Mouse (Mus musculus) limb, embryonic 14.5 days (tissue): ENCODE data around the gene Nop14. TPM values are rescaled to one million over a fixed set of nuclear protein-coding genes. Genes with fewer than 3 reads are reported as not detected.

Source experiments
- ATAC-seq: fragments of 200-750 bp; cut with Nextera tagmentation; 2 replicates; pipeline ENCODE4 v1.8.0; 2017; ENCODE audit warnings: low read depth, moderate number of reproducible peaks, moderate TSS enrichment; ENCODE audit not compliant: low FRiP score
- DNase-seq: peaks from one replicate; pipeline ENCODE4 v3.0.0-alpha.2; 2015; ENCODE audit warnings: low spot score
- H3K27ac ChIP-seq: fragments of 300-500 bp; sonication (generic); replicated peaks from 2 replicates; pipeline ENCODE4 v1.5.1; 2014; ENCODE audit warnings: low read depth, mild to moderate bottlenecking, low read length, moderate library complexity, mixed read lengths
- H3K27me3 ChIP-seq: fragments of 300-500 bp; sonication (generic); 2 replicates; pipeline ENCODE4 v1.6.1; 2014; ENCODE audit warnings: low read length, mixed read lengths; ENCODE audit not compliant: control insufficient read depth, insufficient read depth
- H3K36me3 ChIP-seq: fragments of 300-500 bp; sonication (generic); 2 replicates; pipeline ENCODE4 v1.6.1; 2014; ENCODE audit warnings: mild to moderate bottlenecking, low read length, moderate library complexity, mixed read lengths; ENCODE audit not compliant: control insufficient read depth, insufficient read depth
- H3K4me1 ChIP-seq: fragments of 300-500 bp; sonication (generic); 2 replicates; pipeline ENCODE4 v1.6.1; 2014; ENCODE audit warnings: antibody characterized with exemption, low read length, mixed read lengths; ENCODE audit not compliant: control insufficient read depth, insufficient read depth
- H3K4me2 ChIP-seq: fragments of 300-500 bp; sonication (generic); replicated peaks from 2 replicates; pipeline ENCODE4 v1.6.1; 2014; ENCODE audit warnings: low read depth, mild to moderate bottlenecking, low read length, moderate library complexity; ENCODE audit not compliant: severe bottlenecking
- H3K4me3 ChIP-seq: fragments of 300-500 bp; sonication (generic); replicated peaks from 2 replicates; pipeline ENCODE4 v1.5.1; 2014; ENCODE audit warnings: low read length
- H3K9ac ChIP-seq: fragments of 300-500 bp; sonication (generic); 2 replicates; pipeline ENCODE4 v1.6.1; 2014; ENCODE audit warnings: mild to moderate bottlenecking, low read depth, low read length, moderate library complexity; ENCODE audit not compliant: severe bottlenecking
- H3K9me3 ChIP-seq: fragments of 300-500 bp; sonication (generic); 2 replicates; pipeline ENCODE4 v1.6.1; 2016; ENCODE audit warnings: low read length; ENCODE audit not compliant: control insufficient read depth
- POLR2A ChIP-seq: fragments of 200-500 bp; IDR thresholded peaks from 2 replicates; pipeline ENCODE4 v1.8.0; 2012; ENCODE audit warnings: inconsistent platforms, mild to moderate bottlenecking, moderate library complexity, borderline replicate concordance; ENCODE audit not compliant: insufficient read depth, insufficient read length; ENCODE audit errors: extremely low read depth
- WGBS: fragments of 180-500 bp; shearing (Covaris S2); extraction: QIAGEN DNeasy Blood & Tissue Kit; methylation state at CpG from one replicate; pipeline ENCODE4 v1.1.7; 2014; 5-methylcytosine and 5-hydroxymethylcytosine counted together
- polyA plus RNA-seq, 2 experiments: library from polyadenylated mRNA; depleted of rRNA in 1 of 2; stranded (reverse) in 1 of 2; unstranded in 1 of 2; fragments of >200 nt; fragmentation: Nextera tagmentation in 1 of 2; extraction: Ambion mirVana in 1 of 2; gene quantifications; 2 replicates each; pipeline versions ENCODE4 v1.2.1 to v1.2.3; 2012 to 2014

The Nop14 gene
- polyA plus RNA-seq (2012; rRNA removed) (29.2 and 30.7 TPM in 2 replicates), polyA plus RNA-seq (2014; fragmentation: Nextera tagmentation; extraction: Ambion mirVana) (25.8 and 30.0 TPM in 2 replicates)

GRCm38 (mm10) chr5:34659686-34660590 lies at the start of gene Nop14, which contains the start of gene Grk4:
Gene Nop14 (minus strand): TSS chr5:34660148.
Gene Grk4 (plus strand): TSS chr5:34660379.
- peak; percentile 100 for DNase-seq
- WGBS, result under 1% methylated on average over 60 of the region's 60 CpGs
- peak within 1 kb of the TSS; percentile 77 for H3K4me3 ChIP-seq

GRCm38 (mm10) chr5:34708436-34708835 lies 48.5 kb upstream of the Nop14 start:
- H3K36me3 ChIP-seq, result no peaks in the 10 kb centered on the region
- no peaks in the 10 kb centered on the region for H3K9me3 ChIP-seq
- no peaks in the 10 kb centered on the region for H3K4me1 ChIP-seq
- H3K4me3 ChIP-seq, result no peak overlapping the region
- TF ChIP-seq POLR2A, result no peak
- no peak overlapping the region for H3K4me2 ChIP-seq
- 97% methylated on average over 1 of the region's 1 CpGs for WGBS
- no peaks in the 10 kb centered on the region for H3K27me3 ChIP-seq
- DNase-seq, result no peak
- no peak overlapping the region for H3K27ac ChIP-seq
- no peak overlapping the region for H3K9ac ChIP-seq
- no peak for ATAC-seq

More at GRCm38 (mm10) chr5:34659686-34660590, at the start of gene Nop14, which contains the start of gene Grk4:
- Histone ChIP-seq H3K4me1 (peaks cover 6% of the 10 kb centered on the region), H3K9ac (peak within 1 kb of the TSS; percentile 75), H3K9me3 (no peaks in the 10 kb centered on the region), H3K4me2 (peak within 1 kb of the TSS; percentile 73), H3K27ac (peak within 1 kb of the TSS; percentile 86), H3K36me3 (peaks cover 27% of the 10 kb centered on the region), H3K27me3 (no peaks in the 10 kb centered on the region)
- ATAC-seq, result peak; percentile 100
- TF ChIP-seq POLR2A, result peak; percentile 89; the same call in 1 of the 2 replicates

- H3K9ac ChIP-seq, result no peak overlapping the region
- H3K27me3 ChIP-seq, result no peaks in the 10 kb centered on the region
- H3K27ac ChIP-seq, result no peak overlapping the region
- no peaks in the 10 kb centered on the region for H3K36me3 ChIP-seq
- no peaks in the 10 kb centered on the region for H3K4me1 ChIP-seq
- 75% methylated on average over 5 of the region's 5 CpGs for WGBS
- no peak for TF ChIP-seq POLR2A
- H3K4me2 ChIP-seq, result no peak overlapping the region
- H3K9me3 ChIP-seq, result no peaks in the 10 kb centered on the region
- DNase-seq (no peak), ATAC-seq (no peak)
- no peak overlapping the region for H3K4me3 ChIP-seq
These were observed 35.6 kb upstream of the Nop14 start for GRCm38 (mm10) chr5:34695521-34695920.

- no peak for TF ChIP-seq POLR2A
- no peak overlapping the region for H3K27ac ChIP-seq
- H3K27me3 ChIP-seq, result no peaks in the 10 kb centered on the region
- no peak overlapping the region for H3K4me3 ChIP-seq
- H3K4me2 ChIP-seq, result no peak overlapping the region
- no peak for DNase-seq
- no peaks in the 10 kb centered on the region for H3K9me3 ChIP-seq
- no peaks in the 10 kb centered on the region for H3K4me1 ChIP-seq
- H3K36me3 ChIP-seq, result no peaks in the 10 kb centered on the region
- ATAC-seq, result no peak
- 64% methylated on average over 2 of the region's 2 CpGs for WGBS
- H3K9ac ChIP-seq, result no peak overlapping the region
These were observed 32.8 kb upstream of the Nop14 start for GRCm38 (mm10) chr5:34692782-34693181.

- Histone ChIP-seq H3K4me3 (no peak overlapping the region), H3K9me3 (no peaks in the 10 kb centered on the region), H3K9ac (no peak overlapping the region), H3K36me3 (no peaks in the 10 kb centered on the region), H3K27ac (no peak overlapping the region), H3K4me2 (no peak overlapping the region), H3K27me3 (no peaks in the 10 kb centered on the region), H3K4me1 (no peaks in the 10 kb centered on the region)
- no peak for ATAC-seq
- 89% methylated on average over 1 of the region's 1 CpGs for WGBS
- DNase-seq, result no peak
- TF ChIP-seq POLR2A, result no peak
These were observed 29.9 kb upstream of the Nop14 start for GRCm38 (mm10) chr5:34689868-34690267.
